Mouse (Mus musculus) embryonic facial prominence, embryonic 13.5 days (tissue): ENCODE results near the gene Layn. TPM values are rescaled to one million over a fixed set of nuclear protein-coding genes. Genes with fewer than 3 reads are reported as not detected.

Source experiments
- ATAC-seq: fragments of 200-750 bp; cut with Nextera tagmentation; 2 replicates; pipeline ENCODE4 v1.8.0; 2017; ENCODE audit warnings: low read depth; ENCODE audit not compliant: insufficient number of reproducible peaks, insufficient read depth, low FRiP score, low TSS enrichment
- H3K27ac ChIP-seq: fragments of 300-500 bp; sonication (generic); 2 replicates; pipeline ENCODE4 v1.5.1; 2015; ENCODE audit warnings: moderate library complexity, mild to moderate bottlenecking, inconsistent platforms
- H3K27me3 ChIP-seq: fragments of 300-500 bp; sonication (generic); 2 replicates; pipeline ENCODE4 v1.6.1; 2015; ENCODE audit warnings: mild to moderate bottlenecking, inconsistent platforms
- H3K36me3 ChIP-seq: fragments of 300-500 bp; sonication (generic); 2 replicates; pipeline ENCODE4 v1.6.1; 2015; ENCODE audit warnings: mild to moderate bottlenecking, inconsistent platforms
- H3K4me1 ChIP-seq: fragments of 300-500 bp; sonication (generic); 2 replicates; pipeline ENCODE4 v1.6.1; 2015; ENCODE audit warnings: inconsistent platforms
- H3K4me2 ChIP-seq: fragments of 300-500 bp; sonication (generic); 2 replicates; pipeline ENCODE4 v1.6.1; 2015; ENCODE audit warnings: moderate library complexity, mild to moderate bottlenecking, inconsistent platforms
- H3K4me3 ChIP-seq: fragments of 300-500 bp; sonication (generic); 2 replicates; pipeline ENCODE4 v1.5.1; 2015; ENCODE audit warnings: mild to moderate bottlenecking, inconsistent platforms
- H3K9ac ChIP-seq: fragments of 300-500 bp; sonication (generic); 2 replicates; pipeline ENCODE4 v1.6.1; 2015; ENCODE audit warnings: mild to moderate bottlenecking, inconsistent platforms
- H3K9me3 ChIP-seq: fragments of 300-500 bp; sonication (generic); 2 replicates; pipeline ENCODE4 v1.6.1; 2016; ENCODE audit warnings: inconsistent platforms
- WGBS: fragments of 180-500 bp; shearing (Covaris S2); methylation state at CpG from one replicate; pipeline ENCODE4 v1.1.7; 2015; ENCODE audit warnings: mixed read lengths; 5-methylcytosine and 5-hydroxymethylcytosine counted together
- polyA plus RNA-seq: library from polyadenylated mRNA; unstranded; fragments of >200 nt; fragmentation: Nextera tagmentation; extraction: Ambion mirVana; gene quantifications from 2 replicates; pipeline ENCODE4 v1.2.1, GENCODE M21; 2015

Gene Layn
- polyA plus RNA-seq, 1 experiment from 2014 or later = 4.5 TPM

DNA sequence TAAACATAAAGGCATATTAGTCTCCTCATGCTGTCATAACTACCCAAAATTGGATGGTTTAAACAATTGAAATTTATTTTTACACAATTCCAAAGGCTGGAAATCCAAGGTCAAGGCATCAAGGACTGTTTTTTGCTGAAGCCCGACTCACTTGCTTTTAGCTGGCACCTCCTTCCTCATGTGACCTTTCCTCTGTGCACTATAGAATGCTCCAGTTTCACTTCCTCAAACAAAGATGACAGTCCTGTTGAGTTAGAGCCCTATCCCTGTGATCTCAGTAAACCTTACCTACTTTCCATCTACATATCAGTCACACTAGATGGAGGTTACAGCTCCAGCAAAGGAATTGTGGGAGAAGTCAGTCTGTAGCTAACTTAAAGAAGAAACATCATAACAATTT is 46.7 kb downstream of the Layn start:
- H3K4me1 ChIP-seq = no peaks in the 10 kb centered on the region
- WGBS = 32% methylated on average over 1 of the region's 1 CpGs
- ATAC-seq = no peak

DNA sequence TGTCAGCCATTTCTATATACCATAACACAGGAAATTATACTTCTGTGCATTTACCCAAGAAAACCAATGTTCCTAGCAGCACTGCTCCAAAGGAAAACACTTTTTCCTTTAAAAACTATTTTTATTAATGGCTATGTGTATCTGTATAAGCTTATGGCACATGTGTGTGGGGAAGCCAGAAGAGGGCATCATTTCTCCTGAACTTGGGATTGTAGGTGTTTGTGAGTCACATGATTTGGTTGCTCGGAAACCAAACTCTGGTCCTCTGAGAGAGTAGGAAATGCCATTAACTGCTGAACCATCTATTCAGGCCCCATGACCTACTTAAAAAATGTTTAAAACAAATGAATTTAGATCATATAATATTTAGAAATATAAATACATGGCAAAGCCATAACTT is 49.9 kb downstream of the Layn start:
- no peaks in the 10 kb centered on the region for H3K4me1 ChIP-seq
- H3K27ac ChIP-seq = no peak overlapping the region
- 70% methylated on average over 1 of the region's 1 CpGs for WGBS
- no peak for ATAC-seq
- H3K4me3 ChIP-seq = no peak overlapping the region
- no peaks in the 10 kb centered on the region for H3K27me3 ChIP-seq
- H3K9ac ChIP-seq = no peak overlapping the region
- H3K9me3 ChIP-seq = no peaks in the 10 kb centered on the region
- no peak overlapping the region for H3K4me2 ChIP-seq
- no peaks in the 10 kb centered on the region for H3K36me3 ChIP-seq

More for the DNA sequence above, 46.7 kb downstream of the Layn start:
- H3K4me2 ChIP-seq = no peak overlapping the region
- H3K9me3 ChIP-seq = no peaks in the 10 kb centered on the region
- no peak overlapping the region for H3K27ac ChIP-seq
- no peak overlapping the region for H3K4me3 ChIP-seq
- no peaks in the 10 kb centered on the region for H3K27me3 ChIP-seq
- H3K9ac ChIP-seq = no peak overlapping the region
- no peaks in the 10 kb centered on the region for H3K36me3 ChIP-seq

DNA sequence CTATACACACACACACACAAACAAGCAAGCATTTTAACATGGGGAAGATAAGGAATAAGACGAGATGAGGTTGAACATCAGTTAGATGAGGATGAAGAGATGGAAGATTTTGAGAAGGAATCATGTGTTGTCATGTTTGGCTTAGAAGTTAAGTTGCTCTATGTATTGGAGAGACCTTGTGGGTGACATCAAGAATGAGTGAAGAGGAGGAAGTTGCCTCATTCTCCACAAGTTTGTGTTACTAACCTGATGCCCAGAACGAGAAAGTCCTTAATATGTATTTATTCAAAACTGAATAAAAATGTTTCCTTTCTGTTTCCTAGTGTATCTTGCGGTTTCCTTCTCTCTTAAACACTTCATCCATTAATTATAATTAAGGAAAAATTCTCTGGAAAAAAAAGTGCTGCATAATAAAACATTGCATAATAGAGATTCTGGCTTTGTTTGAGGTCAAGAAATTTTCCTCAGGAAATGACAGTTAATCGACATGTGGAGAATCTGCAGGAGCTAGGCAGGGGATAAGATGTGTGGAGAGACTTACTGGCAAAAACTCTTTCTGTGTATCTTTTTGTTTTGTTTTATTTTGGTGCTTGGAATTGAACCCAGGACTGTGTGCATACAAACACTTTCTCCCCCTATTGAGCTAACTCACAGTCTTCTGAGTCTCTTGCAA is 55.6 kb downstream of the Layn start:
- Histone ChIP-seq H3K4me3 (no peak overlapping the region), H3K9me3 (no peaks in the 10 kb centered on the region), H3K4me2 (no peak overlapping the region), H3K36me3 (no peaks in the 10 kb centered on the region), H3K4me1 (no peaks in the 10 kb centered on the region), H3K27me3 (no peaks in the 10 kb centered on the region), H3K27ac (no peak overlapping the region), H3K9ac (no peak overlapping the region)
- no peak for ATAC-seq
- WGBS = 84% methylated on average over 4 of the region's 4 CpGs

DNA sequence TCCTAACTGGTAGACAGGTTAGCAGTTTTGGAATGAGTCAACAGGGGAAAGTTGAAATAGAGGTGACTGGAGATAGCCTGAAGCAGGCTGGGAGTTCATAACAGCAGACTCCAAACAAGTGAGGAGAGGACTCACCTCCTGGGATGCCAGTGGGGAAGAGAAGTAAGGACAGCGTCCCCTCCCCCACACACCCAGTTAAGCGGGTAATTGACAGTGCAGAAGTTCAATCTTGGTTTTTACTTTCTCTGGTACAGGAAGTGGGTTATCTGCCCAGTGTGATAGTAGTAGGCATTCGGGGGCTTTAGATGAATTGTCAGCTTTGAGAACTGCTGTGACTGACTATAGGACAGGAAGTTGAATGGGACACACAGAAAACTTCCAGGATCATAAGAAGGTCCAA is 56.5 kb downstream of the Layn start:
- no peak overlapping the region for H3K9ac ChIP-seq
- ATAC-seq = no peak
- H3K4me2 ChIP-seq = no peak overlapping the region
- no peak overlapping the region for H3K27ac ChIP-seq
- no peak overlapping the region for H3K4me3 ChIP-seq
- 70% methylated on average over 3 of the region's 3 CpGs for WGBS
- no peaks in the 10 kb centered on the region for H3K27me3 ChIP-seq
- no peaks in the 10 kb centered on the region for H3K36me3 ChIP-seq
- H3K9me3 ChIP-seq = no peaks in the 10 kb centered on the region
- H3K4me1 ChIP-seq = no peaks in the 10 kb centered on the region

DNA sequence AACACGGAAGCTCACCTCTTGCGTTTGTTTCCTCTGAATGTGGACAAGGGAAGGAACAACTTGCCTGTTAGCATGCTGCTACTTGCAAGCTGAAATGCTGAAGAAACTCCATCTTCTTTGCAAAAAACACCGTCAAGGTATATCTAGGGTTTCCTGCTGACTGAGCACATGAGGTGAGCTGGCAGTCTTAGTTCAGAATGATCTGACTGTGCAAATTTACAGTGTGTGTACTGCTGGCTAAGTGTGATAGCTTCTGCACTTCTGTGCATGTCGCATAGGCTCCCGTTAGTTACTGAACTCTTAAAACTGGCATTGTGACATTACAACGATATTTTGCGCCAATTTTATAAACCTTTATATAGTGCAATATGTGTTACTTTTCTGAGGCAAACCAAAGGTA is 57.2 kb downstream of the Layn start:
- WGBS = 75% methylated on average over 7 of the region's 7 CpGs
- no peak overlapping the region for H3K9ac ChIP-seq
- no peaks in the 10 kb centered on the region for H3K4me1 ChIP-seq
- no peak overlapping the region for H3K4me2 ChIP-seq
- H3K4me3 ChIP-seq = no peak overlapping the region
- H3K9me3 ChIP-seq = no peaks in the 10 kb centered on the region
- no peaks in the 10 kb centered on the region for H3K36me3 ChIP-seq
- ATAC-seq = no peak
- no peak overlapping the region for H3K27ac ChIP-seq
- no peaks in the 10 kb centered on the region for H3K27me3 ChIP-seq

DNA sequence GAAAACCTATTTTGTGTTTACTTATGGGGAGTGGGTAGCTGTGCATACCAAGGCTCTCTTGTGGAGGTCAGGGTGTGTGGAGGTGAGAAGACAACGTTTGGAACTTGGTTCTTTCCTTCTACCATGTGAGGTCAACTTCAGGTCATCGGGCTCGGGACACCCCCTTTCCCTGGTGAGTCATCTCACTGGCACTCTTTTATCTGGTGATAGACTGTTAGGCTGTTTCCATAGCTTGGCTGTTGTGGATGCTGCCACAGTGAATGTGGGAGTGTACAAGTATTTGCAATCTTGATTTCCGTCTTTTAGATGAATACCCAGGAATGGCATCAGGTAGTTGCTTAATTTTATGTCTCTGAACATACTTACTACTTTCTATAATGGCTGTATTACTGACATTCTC is 61.2 kb downstream of the Layn start:
- Histone ChIP-seq H3K27ac (no peak overlapping the region), H3K27me3 (no peaks in the 10 kb centered on the region), H3K4me1 (no peaks in the 10 kb centered on the region), H3K9ac (no peak overlapping the region), H3K4me2 (no peak overlapping the region), H3K36me3 (no peaks in the 10 kb centered on the region), H3K4me3 (no peak overlapping the region), H3K9me3 (no peaks in the 10 kb centered on the region)
- WGBS = 55% methylated on average over 4 of the region's 4 CpGs
- no peak for ATAC-seq

DNA sequence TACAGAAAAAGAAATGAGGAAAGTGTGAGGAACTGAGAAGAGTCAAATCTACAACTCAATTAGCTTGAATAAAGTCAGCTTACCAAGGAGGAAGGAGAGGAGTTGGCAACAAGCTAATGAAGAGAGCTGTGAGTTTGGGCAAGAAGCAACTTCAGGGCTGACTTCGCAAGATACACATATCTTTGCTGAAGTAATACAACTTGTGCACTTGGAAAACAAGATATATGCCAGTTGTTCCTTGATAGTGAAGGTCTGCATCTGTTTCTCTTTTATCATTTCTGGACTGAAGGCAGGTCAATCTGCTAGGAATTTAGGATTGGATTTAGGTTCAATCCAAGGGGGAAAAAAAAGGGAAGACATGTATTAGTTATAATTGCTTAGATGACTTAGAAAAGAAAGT is 63.2 kb downstream of the Layn start:
- no peaks in the 10 kb centered on the region for H3K36me3 ChIP-seq
- no peak for ATAC-seq
- no peak overlapping the region for H3K9ac ChIP-seq
- H3K9me3 ChIP-seq = no peaks in the 10 kb centered on the region
- no peak overlapping the region for H3K4me3 ChIP-seq
- no peak overlapping the region for H3K4me2 ChIP-seq
- no peaks in the 10 kb centered on the region for H3K27me3 ChIP-seq
- no peak overlapping the region for H3K27ac ChIP-seq
- 0 out of 2 replicates have a peak, but pooled peaks cover 5% of the 10 kb centered on the region for H3K4me1 ChIP-seq
- WGBS = 91% methylated on average over 1 of the region's 1 CpGs

DNA sequence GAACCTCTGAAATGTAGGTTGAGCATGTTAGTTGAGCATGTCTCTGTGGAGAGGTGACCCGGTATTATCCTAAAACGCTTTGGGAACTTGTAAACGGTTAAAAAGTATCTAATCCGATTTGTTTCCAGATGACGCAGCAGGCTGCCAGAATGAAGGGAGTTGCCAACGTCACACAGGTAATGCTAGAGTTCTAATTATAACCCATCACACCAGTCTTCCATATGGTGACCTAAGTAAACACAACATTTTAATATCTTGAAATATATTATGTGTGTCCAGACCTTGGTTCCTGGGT is 67.3 kb downstream of the Layn start:
- Histone ChIP-seq H3K4me2 (peak overlapping the region; percentile 78), H3K36me3 (no peaks in the 10 kb centered on the region), H3K4me3 (peak overlapping the region; percentile 71), H3K4me1 (peaks cover 9% of the 10 kb centered on the region; the same call in 1 of the 2 replicates), H3K27ac (no peak overlapping the region), H3K9me3 (no peaks in the 10 kb centered on the region), H3K9ac (peak overlapping the region; percentile 64), H3K27me3 (no peaks in the 10 kb centered on the region)
- ATAC-seq = no peak
- 3% methylated on average over 6 of the region's 6 CpGs for WGBS

DNA sequence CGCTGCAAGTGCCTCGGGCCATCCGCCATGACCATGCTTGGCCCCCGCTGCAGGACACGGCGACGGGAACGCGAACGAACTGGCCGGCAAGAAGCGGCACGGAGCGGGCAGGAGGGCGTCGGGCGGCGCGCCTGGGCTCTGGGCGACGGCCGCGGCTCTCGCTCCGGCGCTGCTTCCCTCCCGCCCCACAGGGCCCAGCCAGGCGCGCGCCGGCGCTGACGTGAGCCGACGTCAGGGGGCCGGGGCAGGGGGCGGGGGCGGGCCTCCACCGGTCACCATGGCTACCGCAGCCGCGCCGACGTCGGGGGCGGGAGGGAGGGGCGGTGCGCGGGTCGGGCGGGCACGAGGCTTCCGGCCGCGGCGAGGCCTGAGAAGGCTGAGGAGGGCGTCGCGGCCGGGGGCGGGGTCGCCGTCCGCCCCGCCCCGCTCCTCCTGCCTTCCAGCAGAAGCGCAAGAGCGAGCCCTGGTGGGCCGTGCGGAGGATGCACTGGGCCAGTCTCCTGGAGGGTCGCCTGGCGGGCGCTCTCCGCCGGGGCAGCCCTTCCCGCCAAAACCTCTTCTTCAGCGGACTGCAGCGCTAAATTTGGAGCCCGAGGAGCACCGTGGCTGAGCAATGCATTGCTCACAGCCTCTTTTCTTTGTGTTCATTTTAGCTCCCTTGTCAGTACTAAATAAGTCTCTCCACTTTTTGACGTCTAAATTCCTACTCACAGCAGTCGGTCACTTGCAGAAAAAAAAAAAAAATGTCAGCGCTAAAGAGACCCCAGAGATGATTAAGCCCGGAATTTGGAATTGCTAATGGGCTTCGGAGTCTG is 67.8 kb downstream of the Layn start, which contains the start of gene Sik2:
Gene Sik2 (minus strand): TSS at position 233 of the 815 bp plus-strand sequence.
- peak within 1 kb of the TSS; percentile 71 for H3K4me3 ChIP-seq
- no peaks in the 10 kb centered on the region for H3K36me3 ChIP-seq
- H3K9ac ChIP-seq = peak within 1 kb of the TSS; percentile 84
- H3K4me2 ChIP-seq = peak within 1 kb of the TSS; percentile 78
- under 1% methylated on average over 68 of the region's 85 CpGs for WGBS
- H3K4me1 ChIP-seq = peaks cover 9% of the 10 kb centered on the region; the same call in 1 of the 2 replicates
- peak; percentile 98 for ATAC-seq
- no peaks in the 10 kb centered on the region for H3K27me3 ChIP-seq
- H3K9me3 ChIP-seq = no peaks in the 10 kb centered on the region
- peak within 1 kb of the TSS; percentile 76 for H3K27ac ChIP-seq

DNA sequence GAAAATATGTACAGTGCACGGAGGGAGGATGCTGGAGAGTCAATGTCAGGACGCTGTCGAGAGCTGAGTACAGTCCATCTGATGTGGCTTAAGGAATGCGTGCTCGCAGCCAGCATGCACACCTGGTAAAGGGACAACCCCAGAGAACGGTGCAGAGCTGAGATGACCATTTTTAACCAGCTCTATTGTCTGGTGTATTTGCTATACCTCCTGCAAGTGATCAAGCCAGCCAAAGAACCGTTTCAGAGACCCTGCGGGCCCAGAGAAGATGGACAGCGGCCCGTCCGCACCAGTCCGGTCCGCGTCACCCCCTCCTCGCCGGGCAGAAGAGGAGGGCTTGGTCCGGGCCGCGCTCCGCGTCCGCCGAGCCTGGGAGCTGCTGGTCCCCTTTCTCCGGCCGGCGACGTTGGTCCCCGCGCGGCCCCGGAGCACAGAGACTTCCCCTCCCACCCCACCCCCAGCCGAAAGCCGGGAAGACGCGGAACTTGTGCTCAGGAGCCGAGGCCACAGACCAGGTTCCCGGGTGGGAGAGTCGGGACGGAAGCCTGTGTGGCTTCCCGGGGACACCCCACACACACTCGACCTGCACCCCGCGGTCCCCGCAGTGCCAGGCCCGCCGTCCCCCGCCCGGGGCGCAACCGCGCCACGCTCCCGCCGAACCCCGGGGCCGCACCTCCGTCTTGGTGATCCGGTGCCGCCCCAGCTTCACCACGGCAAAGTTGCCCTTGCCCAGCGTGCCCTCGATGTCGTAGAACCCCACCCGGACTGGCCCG is 68.6 kb downstream of the Layn start:
- under 1% methylated on average over 65 of the region's 65 CpGs for WGBS
- H3K4me1 ChIP-seq = peaks cover 9% of the 10 kb centered on the region; the same call in 1 of the 2 replicates
- no peaks in the 10 kb centered on the region for H3K9me3 ChIP-seq
- peak overlapping the region; percentile 78 for H3K4me2 ChIP-seq
- peak overlapping the region; percentile 84 for H3K9ac ChIP-seq
- peak; percentile 50 for ATAC-seq
- no peaks in the 10 kb centered on the region for H3K27me3 ChIP-seq
- peak overlapping the region; percentile 71 for H3K4me3 ChIP-seq
- no peaks in the 10 kb centered on the region for H3K36me3 ChIP-seq
- peak overlapping the region; percentile 76 for H3K27ac ChIP-seq

DNA sequence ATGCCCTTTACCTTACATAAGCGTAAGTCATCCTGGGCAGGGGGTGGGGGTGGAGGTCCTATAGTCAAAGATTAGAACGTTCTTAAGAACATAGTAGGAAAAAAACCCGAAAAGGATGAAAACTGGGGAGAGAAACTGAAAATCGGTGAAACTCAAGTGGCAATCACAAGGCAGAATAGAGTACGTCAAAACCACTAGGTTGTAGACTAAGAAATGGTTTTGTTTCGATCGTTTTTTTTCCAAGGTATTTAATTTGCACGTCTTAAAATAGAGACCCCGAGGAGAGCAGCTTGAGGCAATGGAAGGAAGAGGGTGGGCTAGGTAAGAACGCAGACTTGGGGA is 69.2 kb downstream of the Layn start:
- H3K27ac ChIP-seq = no peak overlapping the region
- no peaks in the 10 kb centered on the region for H3K36me3 ChIP-seq
- WGBS = 8% methylated on average over 10 of the region's 10 CpGs
- H3K4me3 ChIP-seq = peak overlapping the region; percentile 71
- H3K9ac ChIP-seq = peak overlapping the region; percentile 84
- peak overlapping the region; percentile 78 for H3K4me2 ChIP-seq
- peaks cover 9% of the 10 kb centered on the region; the same call in 1 of the 2 replicates for H3K4me1 ChIP-seq
- no peaks in the 10 kb centered on the region for H3K9me3 ChIP-seq
- no peak for ATAC-seq
- H3K27me3 ChIP-seq = no peaks in the 10 kb centered on the region
